Mouse (Mus musculus) thymus, adult 2 months (tissue): Measurements from ENCODE around the gene Ptpn21. TPM values are rescaled to one million over a fixed set of nuclear protein-coding genes. Genes with fewer than 3 reads are reported as not detected.

Experiments used
- DNase-seq: peaks from one replicate; pipeline ENCODE4 v3.0.0; 2021
- H3K27ac ChIP-seq: fragments of 200-500 bp; 2 replicates; pipeline ENCODE4 v1.5.1; 2012; ENCODE audit warnings: low read length, control low read depth; ENCODE audit not compliant: control insufficient read depth, insufficient read depth
- H3K27me3 ChIP-seq: fragments of 200-500 bp; 2 replicates; pipeline ENCODE4 v1.6.1; 2012; ENCODE audit warnings: mild to moderate bottlenecking, low read length, moderate library complexity, mixed read lengths; ENCODE audit not compliant: control insufficient read depth, insufficient read depth
- H3K36me3 ChIP-seq: fragments of 200-500 bp; 2 replicates; pipeline ENCODE4 v1.6.1; 2012; ENCODE audit warnings: mild to moderate bottlenecking, low read length, moderate library complexity; ENCODE audit not compliant: control insufficient read depth, insufficient read depth
- H3K4me1 ChIP-seq: fragments of 200-500 bp; replicated peaks from 2 replicates; pipeline ENCODE4 v1.6.1; 2012; ENCODE audit warnings: low read length; ENCODE audit not compliant: control insufficient read depth, insufficient read depth
- H3K4me3 ChIP-seq: fragments of 200-500 bp; 2 replicates; pipeline ENCODE4 v1.5.1; 2012; ENCODE audit warnings: mild to moderate bottlenecking, low read length, control low read depth, moderate library complexity; ENCODE audit not compliant: control insufficient read depth, insufficient read depth
- CTCF ChIP-seq: fragments of 200-500 bp; IDR thresholded peaks from 2 replicates; pipeline ENCODE4 v1.5.1; 2012; ENCODE audit warnings: mild to moderate bottlenecking, control low read depth, low read length, moderate library complexity, borderline replicate concordance; ENCODE audit not compliant: control insufficient read depth, poor library complexity, insufficient read depth; ENCODE audit errors: extremely low read depth
- POLR2A ChIP-seq: fragments of 200-500 bp; IDR thresholded peaks from 2 replicates; pipeline ENCODE4 v1.6.1; 2012; ENCODE audit warnings: mild to moderate bottlenecking, low read length, control low read depth, moderate library complexity; ENCODE audit not compliant: control insufficient read depth, poor library complexity, insufficient read depth; ENCODE audit errors: extremely low read depth
- WGBS: fragments of 180-500 bp; shearing (Covaris S2); methylation state at CpG from one replicate; pipeline ENCODE4 v1.1.7; 2018; 5-methylcytosine and 5-hydroxymethylcytosine counted together
- polyA plus RNA-seq: library from polyadenylated mRNA; depleted of rRNA; stranded (reverse); fragments of >200 nt; gene quantifications from 2 replicates; pipeline ENCODE4 v1.2.3, GENCODE M21; 2012

The Ptpn21 gene
- polyA plus RNA-seq, 1 experiment = 7.9 TPM

- Histone ChIP-seq H3K36me3 (no peaks in the 10 kb centered on the region), H3K27ac (no peak overlapping the region), H3K4me3 (no peak overlapping the region), H3K4me1 (no peaks in the 10 kb centered on the region), H3K27me3 (no peaks in the 10 kb centered on the region)
- no peak for TF ChIP-seq POLR2A
- TF ChIP-seq CTCF = no peak
- 92% methylated on average over 8 of the region's 8 CpGs for WGBS
- DNase-seq = no peak
Observed at GRCm38 (mm10) chr12:98690230-98690629, 47.0 kb downstream of the Ptpn21 start.

GRCm38 (mm10) chr12:98683574-98683973, 53.6 kb downstream of the Ptpn21 start:
- DNase-seq = no peak
- Histone ChIP-seq H3K36me3 (no peaks in the 10 kb centered on the region), H3K27ac (no peak overlapping the region), H3K4me3 (no peak overlapping the region), H3K27me3 (no peaks in the 10 kb centered on the region), H3K4me1 (no peaks in the 10 kb centered on the region)
- 91% methylated on average over 6 of the region's 6 CpGs for WGBS
- TF ChIP-seq POLR2A = no peak
- no peak for TF ChIP-seq CTCF

GRCm38 (mm10) chr12:98683171-98683570, 54.0 kb downstream of the Ptpn21 start:
- TF ChIP-seq POLR2A (no peak), CTCF (no peak)
- H3K27ac ChIP-seq = no peak overlapping the region
- H3K4me1 ChIP-seq = no peaks in the 10 kb centered on the region
- H3K27me3 ChIP-seq = no peaks in the 10 kb centered on the region
- 94% methylated on average over 11 of the region's 11 CpGs for WGBS
- no peak overlapping the region for H3K4me3 ChIP-seq
- no peak for DNase-seq
- no peaks in the 10 kb centered on the region for H3K36me3 ChIP-seq

GRCm38 (mm10) chr12:98682196-98682595, 55.0 kb downstream of the Ptpn21 start:
- Histone ChIP-seq H3K27ac (no peak overlapping the region), H3K4me1 (peaks cover 4% of the 10 kb centered on the region), H3K4me3 (no peak overlapping the region), H3K27me3 (no peaks in the 10 kb centered on the region), H3K36me3 (no peaks in the 10 kb centered on the region)
- WGBS = 97% methylated on average over 15 of the region's 15 CpGs
- no peak for TF ChIP-seq POLR2A
- TF ChIP-seq CTCF = no peak
- DNase-seq = no peak

- 95% methylated on average over 15 of the region's 15 CpGs for WGBS
- DNase-seq = no peak
- no peak overlapping the region for H3K4me3 ChIP-seq
- H3K27me3 ChIP-seq = no peaks in the 10 kb centered on the region
- TF ChIP-seq POLR2A (no peak), CTCF (no peak)
- peaks cover 8% of the 10 kb centered on the region for H3K4me1 ChIP-seq
- no peak overlapping the region for H3K27ac ChIP-seq
- H3K36me3 ChIP-seq = no peaks in the 10 kb centered on the region
Observed at GRCm38 (mm10) chr12:98679906-98680305, 57.3 kb downstream of the Ptpn21 start.

GRCm38 (mm10) chr12:98677336-98677735, 59.9 kb downstream of the Ptpn21 start:
- Histone ChIP-seq H3K4me3 (no peak overlapping the region), H3K36me3 (no peaks in the 10 kb centered on the region), H3K4me1 (peaks cover 8% of the 10 kb centered on the region), H3K27me3 (no peaks in the 10 kb centered on the region), H3K27ac (no peak overlapping the region)
- no peak for TF ChIP-seq POLR2A
- no peak for TF ChIP-seq CTCF
- DNase-seq = peak; percentile 48
- 4% methylated on average over 14 of the region's 14 CpGs for WGBS

GRCm38 (mm10) chr12:98676861-98677260, 60.3 kb downstream of the Ptpn21 start:
- Histone ChIP-seq H3K27ac (no peak overlapping the region), H3K27me3 (no peaks in the 10 kb centered on the region)

More at GRCm38 (mm10) chr12:98676861-98677260, 60.3 kb downstream of the Ptpn21 start:
- no peak for DNase-seq
- Histone ChIP-seq H3K4me1 (peaks cover 8% of the 10 kb centered on the region), H3K4me3 (no peak overlapping the region), H3K36me3 (no peaks in the 10 kb centered on the region)
- 90% methylated on average over 6 of the region's 6 CpGs for WGBS
- no peak for TF ChIP-seq CTCF
- no peak for TF ChIP-seq POLR2A
